Mouse (Mus musculus) thymus, postnatal 4 days (tissue): ENCODE measurements around the gene Arfip1.

ENCODE experiments used
- DNase-seq: peaks from one replicate; pipeline ENCODE4 v3.0.0; 2021

The Arfip1 gene

GRCm38 (mm10) chr3:84447803-84448202 is 134.6 kb downstream of the Arfip1 start:
- DNase-seq = no peak
